Mouse (Mus musculus) kidney, embryonic 16.5 days (tissue): ENCODE data around the gene Smc1b. TPM values are rescaled to one million over a fixed set of nuclear protein-coding genes. Genes with fewer than 3 reads are reported as not detected.

Experiments used
- ATAC-seq: fragments of 200-750 bp; cut with Nextera tagmentation; 2 replicates; pipeline ENCODE4 v1.8.0; 2017; ENCODE audit warnings: moderate TSS enrichment; ENCODE audit not compliant: low FRiP score, low TSS enrichment
- H3K27ac ChIP-seq: fragments of 300-500 bp; sonication (generic); 2 replicates; pipeline ENCODE4 v1.5.1; 2014; ENCODE audit warnings: low read length
- H3K27me3 ChIP-seq: fragments of 300-500 bp; sonication (generic); 2 replicates; pipeline ENCODE4 v1.6.1; 2014; ENCODE audit warnings: low read length, control low read depth, mixed read lengths; ENCODE audit not compliant: insufficient read depth
- H3K36me3 ChIP-seq: fragments of 300-500 bp; sonication (generic); 2 replicates; pipeline ENCODE4 v1.6.1; 2014; ENCODE audit warnings: low read length, control low read depth, mixed read lengths; ENCODE audit not compliant: insufficient read depth
- H3K4me1 ChIP-seq: fragments of 300-500 bp; sonication (generic); 2 replicates; pipeline ENCODE4 v1.6.1; 2014; ENCODE audit warnings: low read length, control low read depth, mixed read lengths; ENCODE audit not compliant: insufficient read depth
- H3K4me2 ChIP-seq: fragments of 300-500 bp; sonication (generic); replicated peaks from 2 replicates; pipeline ENCODE4 v1.6.1; 2014; ENCODE audit warnings: low read depth, low read length
- H3K4me3 ChIP-seq: fragments of 300-500 bp; sonication (generic); 2 replicates; pipeline ENCODE4 v1.5.1; 2014; ENCODE audit warnings: mild to moderate bottlenecking, low read length
- H3K9ac ChIP-seq: fragments of 300-500 bp; sonication (generic); replicated peaks from 2 replicates; pipeline ENCODE4 v1.6.1; 2014; ENCODE audit warnings: low read length
- H3K9me3 ChIP-seq: fragments of 300-500 bp; sonication (generic); 2 replicates; pipeline ENCODE4 v1.6.1; 2016; ENCODE audit warnings: low read length, control low read depth
- WGBS: fragments of 180-500 bp; shearing (Covaris S2); extraction: QIAGEN DNeasy Blood & Tissue Kit; methylation state at CpG from one replicate; pipeline ENCODE4 v1.1.7; 2014; 5-methylcytosine and 5-hydroxymethylcytosine counted together
- polyA plus RNA-seq: library from polyadenylated mRNA; unstranded; fragments of >200 nt; fragmentation: Nextera tagmentation; extraction: Ambion mirVana; gene quantifications from 2 replicates; pipeline ENCODE4 v1.2.1, GENCODE M21; 2015

Smc1b gene
- polyA plus RNA-seq, 1 experiment from 2014 or later, result 0.21 TPM

DNA sequence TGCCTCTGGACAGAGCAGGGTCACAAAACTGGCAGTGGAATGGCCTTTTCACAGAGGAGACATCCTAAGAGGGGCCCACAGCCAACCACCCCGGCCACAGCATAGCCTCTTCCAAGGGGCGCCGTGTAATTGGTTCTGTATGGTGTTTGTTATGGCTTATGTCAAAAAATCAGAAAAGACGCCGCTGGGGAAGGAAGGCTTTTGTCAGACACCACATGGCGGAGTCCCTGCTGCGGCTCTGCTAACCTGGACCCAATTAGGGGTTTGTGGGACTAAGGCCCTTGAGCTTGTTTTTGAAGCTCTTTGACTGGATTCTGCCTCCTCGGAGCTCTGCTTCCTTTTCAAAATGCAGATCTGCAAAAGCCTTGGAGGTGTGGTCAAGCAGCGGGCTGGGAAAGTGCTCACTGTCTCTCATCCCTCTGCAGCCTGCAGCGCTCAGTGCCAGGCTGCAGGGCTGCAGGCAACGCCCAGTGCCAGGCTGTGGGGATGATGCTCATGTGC is 34.7 kb upstream of the Smc1b start:
- WGBS, result 52% methylated on average over 11 of the region's 11 CpGs
- H3K4me1 ChIP-seq, result peaks cover 22% of the 10 kb centered on the region

DNA sequence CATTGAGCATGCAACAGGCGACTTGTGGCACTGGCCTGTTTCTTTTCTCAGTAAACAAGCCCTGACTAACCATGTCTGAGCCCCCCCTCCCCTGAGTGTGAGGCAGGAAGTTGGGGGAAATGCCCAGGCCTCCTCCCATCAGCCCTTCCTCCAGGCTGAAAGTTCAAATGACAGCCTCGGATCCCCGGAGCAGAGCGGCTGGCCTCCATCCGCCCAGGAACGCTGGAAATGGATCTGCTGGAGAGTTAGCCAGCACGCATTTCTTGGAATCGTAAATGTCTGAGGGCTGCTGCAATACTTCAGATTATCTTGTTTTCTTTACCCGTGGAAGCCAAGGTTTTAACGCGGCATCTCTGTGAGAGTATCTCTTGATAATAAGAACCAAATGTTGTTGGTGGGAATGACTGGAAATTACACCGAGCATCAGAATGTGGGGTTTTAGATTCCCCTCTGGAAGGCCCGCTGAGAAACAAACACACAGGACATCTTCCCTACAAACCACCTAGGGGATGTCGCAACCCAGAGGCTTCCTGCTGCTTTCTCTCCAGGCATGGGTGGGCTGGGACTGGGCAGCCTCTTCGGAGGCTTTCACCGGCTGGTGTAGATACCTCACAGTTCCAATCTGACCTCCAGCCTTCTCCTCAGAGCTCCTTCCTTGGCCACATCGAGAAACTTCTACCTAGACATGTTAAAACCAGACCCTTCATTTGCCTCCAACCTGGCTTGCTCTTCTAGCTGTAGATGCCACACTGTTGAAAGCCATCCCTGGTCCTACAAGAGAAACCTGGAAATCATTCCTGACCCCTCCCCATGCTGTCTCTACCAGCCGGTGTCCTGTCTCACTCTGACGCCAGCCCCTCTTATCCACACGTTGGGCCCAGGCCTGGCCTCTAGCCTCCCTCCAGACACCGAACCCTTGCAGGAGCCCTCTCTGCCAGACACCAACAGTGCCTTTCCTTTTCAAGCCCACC is 31.2 kb upstream of the Smc1b start:
- Histone ChIP-seq H3K27ac (peak overlapping the region; percentile 83), H3K9me3 (no peaks in the 10 kb centered on the region; the same call in 1 of the 2 replicates), H3K4me2 (no peak overlapping the region), H3K4me1 (peaks cover 22% of the 10 kb centered on the region), H3K36me3 (no peaks in the 10 kb centered on the region), H3K9ac (no peak overlapping the region; the same call in 1 of the 2 replicates), H3K4me3 (no peak overlapping the region), H3K27me3 (no peaks in the 10 kb centered on the region)
- ATAC-seq, result peak; percentile 72
- 34% methylated on average over 21 of the region's 21 CpGs for WGBS

More for the DNA sequence above, 34.7 kb upstream of the Smc1b start:
- ATAC-seq, result no peak
- Histone ChIP-seq H3K27me3 (no peaks in the 10 kb centered on the region), H3K36me3 (no peaks in the 10 kb centered on the region), H3K4me2 (no peak overlapping the region), H3K9ac (no peak overlapping the region; the same call in 1 of the 2 replicates), H3K9me3 (no peaks in the 10 kb centered on the region), H3K4me3 (no peak overlapping the region), H3K27ac (peak overlapping the region; percentile 15; the same call in 1 of the 2 replicates)

DNA sequence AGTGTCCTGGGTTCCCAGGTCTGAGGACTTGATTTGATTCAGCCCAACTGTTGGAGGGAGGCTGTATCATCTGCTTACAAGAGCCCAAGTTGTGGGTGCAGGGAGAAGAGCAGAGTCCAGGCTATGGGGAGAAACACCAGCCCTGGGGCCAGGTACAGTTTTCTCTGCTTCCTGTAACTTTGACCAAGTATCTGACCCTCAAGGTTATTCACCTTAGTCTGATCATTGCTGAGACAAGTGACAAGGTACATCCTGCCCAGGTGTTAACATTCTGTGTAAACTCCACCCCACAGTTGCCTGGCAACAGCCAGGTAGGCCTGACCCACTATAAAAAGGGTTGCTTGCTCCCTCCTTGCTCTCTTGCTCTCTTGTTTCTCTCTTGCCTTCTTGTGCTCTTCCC is 29.7 kb upstream of the Smc1b start:
- Histone ChIP-seq H3K27me3 (no peaks in the 10 kb centered on the region), H3K27ac (no peak overlapping the region), H3K9me3 (no peaks in the 10 kb centered on the region; the same call in 1 of the 2 replicates), H3K36me3 (no peaks in the 10 kb centered on the region), H3K9ac (no peak overlapping the region), H3K4me1 (peaks cover 14% of the 10 kb centered on the region), H3K4me2 (no peak overlapping the region), H3K4me3 (no peak overlapping the region)
- no peak for ATAC-seq

- no peaks in the 10 kb centered on the region; the same call in 1 of the 2 replicates for H3K9me3 ChIP-seq
- WGBS, result 60% methylated on average over 4 of the region's 4 CpGs
Measured at GRCm38 (mm10) chr15:85156198-85156597, 24.4 kb upstream of the Smc1b start.

DNA sequence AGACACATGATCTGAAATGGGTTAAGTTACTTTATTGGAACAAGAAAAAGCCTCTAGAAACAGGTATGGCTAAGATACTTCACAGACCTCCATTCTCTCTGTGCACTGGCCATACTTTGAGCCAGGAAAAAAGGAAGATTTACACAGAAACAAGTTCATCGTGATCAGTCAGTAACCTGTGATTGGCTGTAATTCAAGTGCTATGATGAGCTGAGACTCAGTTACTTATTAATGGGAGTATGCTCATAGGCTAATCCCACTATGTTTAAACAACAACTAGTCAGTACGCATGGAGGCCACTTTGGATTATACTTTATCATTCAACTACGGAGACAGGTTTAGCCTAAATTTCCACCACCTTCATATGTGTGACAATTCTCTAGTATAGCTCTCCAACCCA is 22.3 kb upstream of the Smc1b start:
- Histone ChIP-seq H3K27me3 (no peaks in the 10 kb centered on the region), H3K27ac (no peak overlapping the region), H3K36me3 (no peaks in the 10 kb centered on the region), H3K4me1 (no peaks in the 10 kb centered on the region), H3K9ac (no peak overlapping the region), H3K4me2 (no peak overlapping the region), H3K4me3 (no peak overlapping the region), H3K9me3 (no peaks in the 10 kb centered on the region; the same call in 1 of the 2 replicates)
- 74% methylated on average over 3 of the region's 3 CpGs for WGBS
- ATAC-seq, result no peak

More at GRCm38 (mm10) chr15:85156198-85156597, 24.4 kb upstream of the Smc1b start:
- no peak overlapping the region for H3K4me2 ChIP-seq
- H3K27ac ChIP-seq, result no peak overlapping the region
- H3K9ac ChIP-seq, result no peak overlapping the region
- no peak for ATAC-seq
- H3K27me3 ChIP-seq, result no peaks in the 10 kb centered on the region
- no peak overlapping the region for H3K4me3 ChIP-seq
- no peaks in the 10 kb centered on the region for H3K4me1 ChIP-seq
- H3K36me3 ChIP-seq, result no peaks in the 10 kb centered on the region

DNA sequence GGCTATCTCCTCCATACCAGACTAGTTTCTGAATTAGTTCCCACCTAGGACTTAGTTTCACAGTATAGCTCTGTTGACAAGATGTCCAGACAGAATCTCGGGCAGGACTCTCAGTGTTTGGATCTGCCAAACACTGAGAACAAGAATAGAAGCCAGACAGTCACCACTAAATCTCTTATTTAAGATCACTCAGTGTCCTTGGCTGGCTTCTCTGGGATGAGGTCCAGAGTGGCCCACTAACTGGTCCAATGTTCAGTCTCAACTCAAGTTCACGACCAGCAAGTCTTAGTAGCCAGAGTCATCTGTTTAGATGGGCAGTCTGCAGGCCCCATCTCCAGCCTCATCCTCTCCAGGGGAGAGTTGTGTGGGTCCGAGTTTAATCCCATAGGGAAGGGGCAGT is 20.8 kb upstream of the Smc1b start:
- H3K27me3 ChIP-seq, result no peaks in the 10 kb centered on the region
- no peak overlapping the region for H3K27ac ChIP-seq
- H3K9me3 ChIP-seq, result no peaks in the 10 kb centered on the region; the same call in 1 of the 2 replicates
- ATAC-seq, result no peak
- 68% methylated on average over 3 of the region's 3 CpGs for WGBS
- H3K36me3 ChIP-seq, result no peaks in the 10 kb centered on the region
- H3K4me2 ChIP-seq, result no peak overlapping the region
- no peaks in the 10 kb centered on the region for H3K4me1 ChIP-seq
- no peak overlapping the region for H3K4me3 ChIP-seq
- no peak overlapping the region for H3K9ac ChIP-seq

DNA sequence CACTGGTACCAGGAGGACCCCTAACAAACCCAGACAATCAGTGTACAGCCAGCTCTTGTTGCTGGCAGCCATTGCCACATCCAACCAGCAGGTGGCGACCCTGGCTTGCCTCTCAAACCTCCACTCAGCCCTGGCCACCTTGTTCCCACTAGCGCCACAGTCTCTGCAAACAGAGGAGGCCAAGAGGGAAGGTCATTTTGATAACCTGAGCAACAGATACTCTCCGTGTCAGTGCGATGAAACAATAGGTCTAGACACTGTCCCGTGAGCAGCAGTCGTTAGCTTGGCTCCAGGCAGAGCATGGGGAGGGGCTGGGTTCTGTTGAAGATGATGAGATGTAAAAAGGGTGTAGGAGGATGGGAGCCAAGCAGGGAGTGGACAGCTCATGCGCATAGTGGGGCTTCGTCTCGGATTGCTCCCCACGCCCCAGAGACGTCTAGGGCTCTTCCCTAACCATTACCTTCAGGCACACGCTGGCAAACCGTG is 19.7 kb upstream of the Smc1b start:
- peak; percentile 46 for ATAC-seq
- Histone ChIP-seq H3K36me3 (no peaks in the 10 kb centered on the region), H3K9me3 (no peaks in the 10 kb centered on the region), H3K4me1 (no peaks in the 10 kb centered on the region), H3K9ac (no peak overlapping the region), H3K27ac (no peak overlapping the region), H3K27me3 (no peaks in the 10 kb centered on the region), H3K4me3 (no peak overlapping the region), H3K4me2 (no peak overlapping the region)
- WGBS, result 25% methylated on average over 13 of the region's 13 CpGs

DNA sequence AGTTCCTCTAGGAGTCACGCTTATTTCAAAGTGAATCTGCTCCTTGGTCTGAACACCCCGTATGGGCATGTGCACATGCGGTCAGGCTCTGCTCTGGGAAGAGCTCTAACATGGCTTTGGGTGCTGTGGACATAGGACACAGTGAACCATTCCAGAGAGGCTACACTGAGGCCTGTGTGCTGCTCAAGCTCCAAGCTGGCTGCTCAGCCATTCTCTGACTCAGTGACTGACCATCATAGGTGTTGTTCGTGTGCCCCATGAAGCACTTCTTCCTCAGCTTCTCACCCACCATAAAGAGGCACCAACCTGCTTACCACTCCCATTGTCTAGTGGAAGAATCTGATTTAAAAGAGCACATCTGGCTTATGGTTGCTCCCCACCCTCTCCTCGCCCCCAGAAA is 12.5 kb upstream of the Smc1b start:
- Histone ChIP-seq H3K4me2 (no peak overlapping the region), H3K27me3 (no peaks in the 10 kb centered on the region), H3K9me3 (no peaks in the 10 kb centered on the region), H3K4me3 (no peak overlapping the region), H3K27ac (no peak overlapping the region), H3K9ac (no peak overlapping the region), H3K4me1 (no peaks in the 10 kb centered on the region), H3K36me3 (no peaks in the 10 kb centered on the region)
- 84% methylated on average over 5 of the region's 5 CpGs for WGBS
- ATAC-seq, result no peak

GRCm38 (mm10) chr15:85143747-85144146 is 12.0 kb upstream of the Smc1b start:
- Histone ChIP-seq H3K4me1 (no peaks in the 10 kb centered on the region), H3K4me2 (no peak overlapping the region), H3K27me3 (no peaks in the 10 kb centered on the region), H3K9ac (no peak overlapping the region), H3K36me3 (no peaks in the 10 kb centered on the region), H3K9me3 (no peaks in the 10 kb centered on the region), H3K4me3 (no peak overlapping the region), H3K27ac (no peak overlapping the region)
- ATAC-seq, result no peak
- WGBS, result 97% methylated on average over 1 of the region's 1 CpGs

DNA sequence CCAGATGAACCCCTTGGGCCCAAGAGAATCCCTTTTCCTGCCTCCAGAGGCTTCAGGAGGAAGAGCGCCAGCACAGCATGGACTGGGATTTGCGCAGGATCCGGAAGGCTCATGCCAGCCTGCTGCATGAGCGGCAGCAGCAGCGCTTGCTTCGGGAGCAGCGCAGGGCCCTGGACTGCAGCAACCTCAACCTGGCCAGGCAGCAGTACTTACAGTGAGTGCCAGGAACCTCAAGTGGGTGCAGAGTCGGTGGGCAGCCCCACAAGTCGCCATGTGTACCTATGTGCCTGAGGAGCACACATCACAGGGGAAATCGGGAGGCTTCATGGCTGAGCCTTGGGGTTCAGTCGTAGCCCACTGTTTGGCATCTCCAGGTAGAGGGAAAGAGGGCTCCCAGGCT is 11.4 kb upstream of the Smc1b start:
- ATAC-seq, result no peak
- H3K4me1 ChIP-seq, result no peaks in the 10 kb centered on the region
- 89% methylated on average over 11 of the region's 11 CpGs for WGBS
- no peak overlapping the region for H3K9ac ChIP-seq
- no peaks in the 10 kb centered on the region for H3K27me3 ChIP-seq
- no peaks in the 10 kb centered on the region for H3K36me3 ChIP-seq
- no peak overlapping the region for H3K4me3 ChIP-seq
- no peak overlapping the region for H3K27ac ChIP-seq
- H3K9me3 ChIP-seq, result no peaks in the 10 kb centered on the region
- no peak overlapping the region for H3K4me2 ChIP-seq
